8 mouse cellular contexts compared by ENCODE assay signal in the genomic region with DNA sequence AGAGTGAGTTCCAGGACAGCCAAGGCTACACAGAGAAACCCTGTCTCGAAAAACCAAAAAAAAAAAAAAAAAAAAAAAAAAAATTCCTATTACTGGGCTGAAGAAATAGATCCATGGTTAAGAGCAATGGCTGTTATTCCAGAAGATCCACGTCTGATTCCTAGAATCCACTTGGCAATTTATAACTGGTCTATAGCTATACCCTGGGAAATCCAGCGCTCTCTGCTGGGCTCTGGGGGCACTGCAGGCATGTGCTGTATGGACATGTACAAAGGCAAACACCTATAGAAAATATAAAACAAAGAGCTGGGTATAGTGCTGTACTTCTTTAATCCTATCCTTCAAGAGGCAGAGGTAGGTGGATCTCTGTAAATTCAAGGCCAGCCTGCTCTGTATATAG. TPM values are rescaled to one million over a fixed set of nuclear protein-coding genes. Genes with fewer than 3 reads are reported as not detected.
DNase-seq lines count a peak whose midpoint lies in the region; ATAC-seq and TF ChIP-seq lines count a peak whose summit lies in the region.

No protein-coding gene starts in this region.

- no peaks in the 10 kb centered on the region for H3K27me3 ChIP-seq in kidney, adult 2 months (replicated peaks; ENCODE audit: control insufficient read depth, insufficient read depth, low read length)
- no peaks in the 10 kb centered on the region for H3K27me3 ChIP-seq in embryonic facial prominence, embryonic 11.5 days (ENCODE audit: control insufficient read depth, insufficient read depth, low read length)

- ATAC-seq in embryonic facial prominence, embryonic 11.5 days (replicated peaks; ENCODE audit: insufficient number of reproducible peaks, low FRiP score, low TSS enrichment, low read depth): no peak

- peaks cover 7% of the 10 kb centered on the region for H3K4me1 ChIP-seq in kidney, adult 2 months (ENCODE audit: control insufficient read depth, insufficient read depth, low read length)
- no peaks in the 10 kb centered on the region for H3K4me1 ChIP-seq in embryonic facial prominence, embryonic 11.5 days (ENCODE audit: control insufficient read depth, insufficient read depth, low read length)

- H3K9ac ChIP-seq in embryonic facial prominence, embryonic 11.5 days (replicated peaks; ENCODE audit: low read length): no peak overlapping the region

- peaks cover 6% of the 10 kb centered on the region for H3K36me3 ChIP-seq in kidney, adult 2 months (ENCODE audit: control insufficient read depth, insufficient read depth, low read length)
- peaks cover 5% of the 10 kb centered on the region; the same call in 1 of the 2 replicates for H3K36me3 ChIP-seq in embryonic facial prominence, embryonic 11.5 days (replicated peaks; ENCODE audit: control insufficient read depth, insufficient read depth, low read depth, low read length)

- H3K4me2 ChIP-seq in embryonic facial prominence, embryonic 11.5 days (ENCODE audit: low read depth, low read length): no peak overlapping the region

- H3K4me3 ChIP-seq in kidney, adult 2 months (ENCODE audit: insufficient read depth, low read depth, low read length): no peak overlapping the region
- no peak overlapping the region for H3K4me3 ChIP-seq in embryonic facial prominence, embryonic 11.5 days (ENCODE audit: low read depth, low read length)

- H3K27ac ChIP-seq in kidney, adult 2 months (ENCODE audit: insufficient read depth, low read depth, low read length): no peak overlapping the region
- H3K27ac ChIP-seq in embryonic facial prominence, embryonic 11.5 days (replicated peaks; ENCODE audit: low read depth, low read length): no peak overlapping the region

- TF ChIP-seq CTCF in kidney, adult 2 months (conservative IDR thresholded peaks at IDR 0.05; ENCODE audit: insufficient read depth, insufficient read length, low read depth, low read length): peak; percentile 32; the same call in 1 of the 2 replicates

- no peaks in the 10 kb centered on the region for H3K9me3 ChIP-seq in embryonic facial prominence, embryonic 11.5 days (replicated peaks; ENCODE audit: control insufficient read depth, low read length)

- DNase-seq in kidney, adult 2 months: no peak
- DNase-seq in kidney, adult 9 months: no peak
- peak; percentile 85 for DNase-seq in ES-CJ7 (ENCODE audit: low read depth, low spot score)
- peak; percentile 5 for DNase-seq in embryonic facial prominence, embryonic 11.5 days (ENCODE audit: low spot score)
- peak; percentile 10 to 60 for DNase-seq in spleen, adult 18-20 months
- DNase-seq in ovary, postnatal 10 days (ENCODE audit: low spot score): no peak
- no peak for DNase-seq in cerebellum, adult 9-10 months
- no peak for DNase-seq in urinary bladder, adult 2 months (ENCODE audit: low spot score)

- WGBS in kidney, adult 2 months: 78% methylated on average over 2 of the region's 3 CpGs
- WGBS in embryonic facial prominence, embryonic 11.5 days: 80% methylated on average over 2 of the region's 3 CpGs

- TF ChIP-seq POLR2A in kidney, adult 2 months (IDR thresholded peaks at IDR 0.05; ENCODE audit: low read depth, low read length): no peak

RNA-seq across cellular contexts. Expression of gene Pigl, which starts 31.2 kb away (rescaled TPM):
- 7.1 and 8.7 TPM in 2 replicates for polyA plus RNA-seq in kidney, adult 2 months (2012; rRNA removed)
- 12.1 and 14.2 TPM in 2 replicates for polyA plus RNA-seq in embryonic facial prominence, embryonic 11.5 days (2014; fragmentation: Nextera tagmentation; extraction: Ambion mirVana)
- polyA plus RNA-seq in urinary bladder, adult 2 months (2012; rRNA removed): 8.7 and 9.4 TPM in 2 replicates

RNA-seq across cellular contexts. Expression of gene Ncor1, which starts 31.2 kb away (rescaled TPM):
- 110 and 127 TPM in 2 replicates for polyA plus RNA-seq in kidney, adult 2 months (2012; rRNA removed)
- 157 and 170 TPM in 2 replicates for polyA plus RNA-seq in embryonic facial prominence, embryonic 11.5 days (2014; fragmentation: Nextera tagmentation; extraction: Ambion mirVana)
- polyA plus RNA-seq in urinary bladder, adult 2 months (2012; rRNA removed): 76.2 and 109 TPM in 2 replicates

Comparison
In these comparisons a context has a peak if more than half of its experiments do, and no peak if none do; other contexts are left out.
1. DNase-seq: peak in ES-CJ7 (single experiment), embryonic facial prominence, embryonic 11.5 days (single experiment) and spleen, adult 18-20 months (2 of 2); none in kidney, adult 2 months (single experiment), kidney, adult 9 months (single experiment), ovary, postnatal 10 days (single experiment), cerebellum, adult 9-10 months (single experiment) and urinary bladder, adult 2 months (single experiment).